Mouse (Mus musculus) telencephalon, adult 2 months (tissue): ENCODE measurements around the gene Mrrf.

Experiments
- DNase-seq: peaks from one replicate; pipeline ENCODE4 v3.0.0-alpha.2; 2011; ENCODE audit warnings: low read depth, low spot score

Mrrf gene

GRCm38 (mm10) chr2:36136300-36136941 lies at the start of gene Mrrf, which contains the start of gene Rbm18:
TSS of gene Mrrf (plus strand) at chr2:36136389.
TSS of gene Rbm18 (minus strand) at chr2:36136773.
- peak; percentile 84 for DNase-seq

GRCm38 (mm10) chr2:36089190-36089589 lies 47.0 kb upstream of the Mrrf start:
- DNase-seq: no peak

- DNase-seq: no peak
These were observed 45.1 kb upstream of the Mrrf start for GRCm38 (mm10) chr2:36090853-36091741.

- DNase-seq: no peak
These were observed 43.4 kb upstream of the Mrrf start for GRCm38 (mm10) chr2:36092748-36093147.

DNA sequence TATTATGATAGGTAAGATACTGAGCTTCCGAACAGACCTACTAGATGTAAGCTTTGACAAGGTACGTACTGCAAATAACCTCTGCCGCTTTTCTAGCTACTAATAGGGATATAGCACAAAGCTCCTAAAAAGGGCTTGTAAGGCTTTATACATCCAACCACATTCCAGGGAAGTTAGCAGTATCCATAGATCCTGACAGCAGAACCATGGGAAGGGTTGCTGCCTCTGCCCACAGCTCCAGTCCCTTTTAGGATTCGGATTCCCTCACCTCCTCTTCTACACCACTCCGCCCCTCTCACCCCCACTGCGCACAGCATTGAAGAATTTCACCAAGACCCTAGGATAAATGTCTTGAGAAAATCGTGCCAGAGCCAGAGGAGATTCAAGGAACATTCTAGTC lies 42.9 kb upstream of the Mrrf start:
- no peak for DNase-seq

GRCm38 (mm10) chr2:36093914-36094475 lies 42.2 kb upstream of the Mrrf start:
- DNase-seq: no peak

DNA sequence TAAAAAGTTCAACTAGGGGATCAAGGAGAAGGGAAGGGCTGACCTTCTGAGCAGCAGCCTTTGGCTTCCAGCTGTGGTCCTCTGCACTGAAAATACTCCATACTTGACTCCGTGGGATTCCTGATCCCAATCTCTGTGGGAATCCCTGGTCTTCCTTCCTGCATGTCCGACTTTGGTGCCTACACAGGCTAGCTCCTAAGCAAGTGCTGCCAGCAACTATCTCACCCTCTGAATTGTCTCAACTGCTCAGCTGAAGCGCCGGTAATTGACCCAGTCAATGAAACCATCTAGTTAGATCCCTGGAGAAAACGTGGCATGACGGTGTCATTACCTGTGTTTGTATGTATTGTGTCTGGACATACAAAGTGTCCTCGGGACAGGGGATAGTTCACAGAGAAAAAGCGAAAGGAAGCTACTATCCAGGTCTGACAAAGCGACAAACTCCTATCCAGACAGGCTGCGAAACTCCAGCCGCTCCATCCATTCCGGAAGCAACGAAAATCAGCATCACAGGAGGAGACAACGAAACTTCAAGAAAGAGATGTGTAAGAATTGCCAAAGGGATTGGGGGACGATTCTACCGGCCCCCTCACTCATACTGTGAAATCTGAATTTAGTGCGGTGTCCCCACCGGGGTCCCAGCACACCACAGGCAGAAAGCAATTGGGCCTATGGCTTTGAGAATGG lies 38.9 kb upstream of the Mrrf start:
- no peak for DNase-seq

DNA sequence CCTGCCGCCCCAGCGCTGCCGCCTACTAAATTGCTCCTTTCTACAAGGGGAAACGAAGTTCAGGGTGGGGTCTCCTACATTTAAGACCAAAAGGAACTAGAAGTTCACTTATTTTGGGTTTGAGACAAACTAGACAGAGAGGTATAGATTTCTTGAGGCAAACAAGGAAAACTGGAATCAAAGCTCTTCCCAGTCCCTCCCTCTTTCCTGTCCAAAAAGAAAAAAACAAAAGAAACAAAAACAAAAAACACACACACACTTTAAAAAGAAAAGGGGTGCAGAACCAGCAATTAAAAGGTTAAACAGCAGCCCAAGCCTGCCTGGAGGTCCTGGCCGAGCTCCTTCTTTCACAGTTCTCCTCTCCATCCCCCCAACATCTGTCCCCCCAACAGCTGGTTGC lies 38.2 kb upstream of the Mrrf start:
- DNase-seq: no peak

GRCm38 (mm10) chr2:36099739-36100138 lies 36.5 kb upstream of the Mrrf start:
- no peak for DNase-seq

DNA sequence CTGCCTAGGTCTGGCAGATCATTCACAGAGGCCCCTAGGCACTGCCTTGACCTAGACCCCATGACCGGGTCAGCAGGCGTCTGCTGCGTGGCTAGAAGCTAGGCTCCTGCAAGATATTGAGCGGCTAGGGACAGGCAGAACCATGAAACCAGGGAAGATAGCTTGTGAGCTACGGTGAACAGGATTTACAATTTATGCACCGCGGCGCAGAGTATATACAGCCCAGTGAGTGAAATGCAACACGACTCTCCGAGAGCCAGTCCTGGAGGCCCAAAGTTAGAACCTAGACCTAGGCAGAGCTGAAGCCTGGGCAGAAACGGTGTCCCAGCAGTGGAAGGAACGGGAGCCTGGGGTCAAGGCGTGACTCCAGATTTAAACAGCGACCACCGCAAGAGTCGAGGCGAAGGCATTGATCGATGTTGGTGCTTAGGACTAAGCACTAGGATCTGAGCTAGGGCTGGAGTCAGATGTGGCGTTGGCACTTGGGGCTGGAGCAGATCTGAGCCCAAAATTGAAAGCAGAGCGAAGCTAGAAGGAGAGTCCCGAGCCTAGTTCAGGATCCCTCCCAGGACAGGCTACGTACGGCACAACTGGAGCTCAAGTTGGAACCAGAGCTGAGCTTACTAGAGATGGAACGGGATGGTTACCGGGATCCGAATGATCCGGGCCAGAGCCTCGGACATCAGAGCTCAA lies 34.2 kb upstream of the Mrrf start:
- no peak for DNase-seq

GRCm38 (mm10) chr2:36102559-36102946 lies 33.6 kb upstream of the Mrrf start:
- DNase-seq: no peak

DNA sequence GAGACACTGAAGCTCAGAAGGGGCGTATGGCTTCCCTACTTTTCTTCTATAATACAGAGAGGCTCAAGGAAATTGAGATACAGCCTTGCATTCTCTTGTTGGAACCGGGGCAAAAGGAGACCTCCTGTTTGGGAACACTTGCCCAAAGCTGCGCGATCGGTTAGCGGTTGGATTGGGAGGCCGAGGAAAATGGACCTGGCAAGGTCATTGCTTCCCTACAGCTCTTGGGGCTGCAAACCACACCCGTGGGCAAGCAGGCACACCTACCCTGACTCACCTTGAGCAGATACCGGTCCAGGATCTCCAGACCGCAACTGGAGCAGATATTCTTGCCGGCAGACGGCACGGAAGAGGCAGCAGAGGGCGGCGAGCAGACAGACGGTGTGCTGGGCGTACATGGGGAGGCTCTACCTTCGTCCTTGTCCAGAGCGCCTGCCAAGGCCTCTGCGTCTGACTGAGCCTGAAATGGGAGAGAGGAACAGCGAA lies 33.1 kb upstream of the Mrrf start:
- DNase-seq: no peak

DNA sequence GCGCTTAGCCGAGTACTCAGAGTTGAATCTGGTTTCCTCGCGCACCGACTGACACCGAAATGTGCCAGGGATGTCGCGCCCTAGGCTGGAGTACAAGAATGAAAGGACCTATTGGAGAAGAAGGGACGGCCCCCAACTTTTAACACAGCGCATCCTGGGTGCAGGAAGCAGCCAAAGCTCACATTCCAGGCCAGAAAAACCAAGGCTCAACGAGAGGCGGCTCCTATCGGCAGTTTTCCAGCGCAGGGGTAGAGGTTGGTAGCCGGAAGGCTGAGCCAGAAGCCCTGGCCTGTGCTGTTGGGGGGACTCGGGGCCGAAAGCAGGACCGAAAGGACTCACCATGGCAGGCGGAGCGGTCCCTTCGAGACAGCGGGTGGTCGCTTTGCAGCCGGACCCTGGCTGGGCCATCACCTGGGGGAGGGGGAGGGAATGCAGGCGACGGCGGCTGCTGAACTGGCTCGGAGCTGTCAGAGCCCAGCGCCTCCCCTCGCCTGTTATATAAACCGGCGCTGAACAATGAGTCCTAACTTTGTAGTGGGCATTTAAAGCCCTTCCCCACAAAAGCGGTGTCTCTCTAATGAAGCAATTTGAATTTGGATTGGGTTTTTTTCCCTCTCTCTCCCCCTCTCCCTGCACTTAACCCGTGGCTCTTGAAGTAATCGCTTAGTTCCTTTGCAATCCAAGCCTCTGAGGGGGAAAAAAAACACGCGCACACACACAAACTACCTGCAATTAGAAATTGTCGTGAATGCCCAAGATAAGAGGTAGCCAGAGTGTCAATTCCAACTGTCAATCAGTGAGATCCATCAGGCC lies 32.4 kb upstream of the Mrrf start:
- DNase-seq: no peak

DNA sequence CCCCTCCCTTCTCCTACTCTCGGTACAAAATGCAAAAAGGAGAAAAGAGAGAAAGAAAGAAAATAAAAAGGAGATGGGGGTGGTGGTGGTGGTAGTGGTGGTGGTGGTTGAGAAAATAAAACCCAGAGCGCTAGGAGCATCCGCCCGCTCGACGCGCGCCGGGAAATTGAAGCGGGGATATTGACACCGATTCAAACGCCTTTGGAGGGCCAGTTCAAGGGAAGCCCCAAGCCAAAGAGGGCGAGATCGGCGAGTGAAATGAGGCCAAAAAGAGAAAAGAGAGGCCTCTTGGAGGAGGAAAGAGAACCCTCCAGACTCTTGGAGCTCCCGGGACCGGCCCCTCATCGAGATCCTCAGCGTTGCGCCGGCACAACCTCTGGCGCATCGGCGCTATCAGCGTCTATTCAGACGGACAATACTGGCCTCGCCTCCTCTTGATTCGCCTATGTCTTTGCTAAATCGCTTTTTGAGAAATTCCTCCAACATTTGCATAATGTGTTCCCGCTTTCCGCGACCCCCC lies 31.7 kb upstream of the Mrrf start:
- no peak for DNase-seq

DNA sequence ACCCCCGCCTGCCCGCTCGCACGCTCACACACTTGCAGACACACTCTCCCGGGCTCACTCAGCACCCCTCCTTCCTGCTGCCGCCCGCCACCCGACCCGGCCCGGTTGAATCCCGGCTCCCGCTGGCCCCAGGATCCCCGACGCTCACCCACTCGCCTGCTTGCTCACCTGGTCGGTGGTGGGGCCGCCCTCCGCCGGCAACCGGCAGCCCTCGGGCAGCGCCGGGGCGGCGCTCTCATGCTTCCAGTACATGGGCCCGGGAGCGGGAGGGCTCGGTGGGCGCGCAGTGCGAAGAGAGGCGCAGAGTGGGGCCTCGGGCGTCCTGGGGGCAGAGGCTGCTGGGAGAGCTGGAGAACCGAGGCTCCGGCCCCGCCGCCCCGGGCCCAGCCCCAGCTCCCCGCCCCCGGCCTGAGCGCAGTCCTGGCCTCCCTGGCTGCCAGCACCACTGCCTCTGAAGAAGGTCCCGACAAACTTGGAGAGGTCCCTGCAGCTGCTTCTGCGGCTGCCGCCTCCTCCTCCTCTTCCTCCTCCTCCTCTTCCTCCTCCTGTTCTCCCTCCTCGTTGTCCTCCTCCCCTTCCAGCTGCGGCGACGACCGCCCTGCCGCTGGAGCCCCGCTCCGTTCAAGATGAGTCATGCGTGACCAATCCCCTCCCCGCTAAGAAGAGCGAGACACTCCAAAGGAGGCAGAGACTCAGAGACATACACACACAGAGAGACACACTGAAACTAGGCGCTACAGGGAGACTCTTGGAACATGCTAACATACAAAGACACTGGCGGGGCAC lies 31.0 kb upstream of the Mrrf start, which contains the start of gene Lhx6:
Gene Lhx6, minus strand, starts transcription at position 453 of the 786 bp plus-strand sequence.
- no peak for DNase-seq

GRCm38 (mm10) chr2:36108615-36109014 lies 27.6 kb upstream of the Mrrf start:
- no peak for DNase-seq

DNA sequence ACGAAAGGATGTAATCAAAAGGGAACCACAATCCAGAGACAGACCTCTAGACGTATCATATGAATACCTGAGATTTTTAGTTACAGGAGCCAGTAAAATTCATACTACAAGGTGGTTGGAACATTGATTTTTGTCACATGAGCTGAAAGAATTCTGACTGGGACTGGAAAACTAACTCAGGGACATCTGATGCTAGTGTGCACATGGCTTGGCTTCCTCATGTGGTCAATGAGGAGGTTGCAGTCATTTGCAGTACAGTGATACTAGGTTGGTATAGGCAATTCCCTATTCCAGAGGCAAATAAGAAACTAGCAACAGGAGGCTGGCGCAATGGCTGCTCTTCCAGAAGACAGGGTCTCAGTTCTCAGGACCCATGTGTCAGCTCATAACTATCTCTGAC lies 23.6 kb upstream of the Mrrf start:
- DNase-seq: no peak

GRCm38 (mm10) chr2:36126795-36127429 lies 9.3 kb upstream of the Mrrf start:
- DNase-seq: no peak

GRCm38 (mm10) chr2:36127973-36128372 lies 8.2 kb upstream of the Mrrf start:
- no peak for DNase-seq
